Mouse (Mus musculus): Measurements from ENCODE around the gene Socs2.

The Socs2 gene

GRCm38 (mm10) chr10:95420284-95420683 is 3.3 kb upstream of the Socs2 start:
- DNase-seq (ENCODE audit: low spot score) = no peak

- no peak for DNase-seq (ENCODE audit: low spot score)
These were observed 2.7 kb upstream of the Socs2 start for GRCm38 (mm10) chr10:95419726-95420125.

- no peak for DNase-seq (ENCODE audit: low spot score)
These were observed 1.7 kb upstream of the Socs2 start for GRCm38 (mm10) chr10:95418631-95419030.

- peak; percentile 87 for DNase-seq (ENCODE audit: low spot score)
These were observed 686 bp upstream of the Socs2 start for GRCm38 (mm10) chr10:95417496-95418236.

DNA sequence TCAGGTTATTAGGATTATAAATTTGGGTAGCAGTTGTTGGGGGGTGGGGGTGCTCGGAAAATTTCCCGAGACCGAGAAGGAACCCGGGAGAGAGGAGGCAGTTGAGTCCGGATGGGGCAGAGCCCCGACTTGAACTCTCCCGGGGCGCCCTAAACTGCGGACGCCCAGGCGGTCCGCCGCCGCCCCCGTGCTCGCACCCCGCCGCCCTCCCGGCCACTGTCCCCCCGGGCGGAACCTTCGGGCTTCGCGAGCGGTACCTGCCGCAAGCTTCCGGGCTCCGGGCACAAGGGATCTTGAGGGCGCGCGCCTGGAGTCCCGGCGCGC is 657 bp downstream of the Socs2 start:
- no peak for DNase-seq (ENCODE audit: low spot score)

DNA sequence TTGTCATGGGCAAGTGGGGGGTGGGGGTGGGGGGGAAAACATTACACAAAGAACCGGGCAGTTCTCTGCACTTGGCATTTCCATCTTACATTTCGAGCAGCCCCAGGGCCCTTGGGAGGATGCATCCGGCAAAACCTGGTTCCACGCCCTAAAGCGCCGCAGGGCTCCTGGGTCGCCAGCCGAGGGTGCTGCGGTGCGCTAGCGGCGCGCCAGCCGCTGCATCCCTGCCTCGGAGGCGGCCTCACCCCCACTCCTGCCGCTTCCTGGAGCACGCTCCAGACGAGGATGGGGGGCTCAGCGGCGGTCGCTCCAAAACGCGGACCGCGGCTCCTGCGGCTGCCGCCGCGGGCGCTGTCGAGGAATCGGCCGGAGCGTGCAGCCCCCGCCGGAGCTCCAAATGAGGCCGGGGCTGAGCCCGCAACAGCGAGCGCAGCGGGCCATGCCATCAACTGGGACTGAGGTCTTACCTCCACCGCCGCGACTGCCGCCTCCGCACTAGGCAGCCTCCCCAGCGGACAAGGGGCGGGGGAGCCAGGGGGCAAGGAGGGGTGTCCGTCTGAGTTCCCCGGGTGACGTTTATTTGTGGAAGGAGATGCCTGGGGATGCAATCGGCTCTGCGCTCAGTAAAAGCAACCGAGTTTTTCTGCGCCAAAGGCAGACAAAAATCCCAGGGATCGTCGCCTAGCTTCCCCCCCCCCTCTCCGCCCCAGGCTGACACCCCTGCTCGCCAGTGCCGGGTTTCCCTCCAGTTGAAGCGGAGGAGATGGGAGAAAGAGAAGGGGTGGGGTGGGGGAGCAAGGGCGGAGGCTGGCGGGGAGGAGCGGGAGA is 1.2 kb downstream of the Socs2 start:
- peak; percentile 71 for DNase-seq (ENCODE audit: low spot score)

- peak; percentile 48 for DNase-seq (ENCODE audit: low spot score)
These were observed 1.8 kb downstream of the Socs2 start for GRCm38 (mm10) chr10:95415159-95415532.

DNA sequence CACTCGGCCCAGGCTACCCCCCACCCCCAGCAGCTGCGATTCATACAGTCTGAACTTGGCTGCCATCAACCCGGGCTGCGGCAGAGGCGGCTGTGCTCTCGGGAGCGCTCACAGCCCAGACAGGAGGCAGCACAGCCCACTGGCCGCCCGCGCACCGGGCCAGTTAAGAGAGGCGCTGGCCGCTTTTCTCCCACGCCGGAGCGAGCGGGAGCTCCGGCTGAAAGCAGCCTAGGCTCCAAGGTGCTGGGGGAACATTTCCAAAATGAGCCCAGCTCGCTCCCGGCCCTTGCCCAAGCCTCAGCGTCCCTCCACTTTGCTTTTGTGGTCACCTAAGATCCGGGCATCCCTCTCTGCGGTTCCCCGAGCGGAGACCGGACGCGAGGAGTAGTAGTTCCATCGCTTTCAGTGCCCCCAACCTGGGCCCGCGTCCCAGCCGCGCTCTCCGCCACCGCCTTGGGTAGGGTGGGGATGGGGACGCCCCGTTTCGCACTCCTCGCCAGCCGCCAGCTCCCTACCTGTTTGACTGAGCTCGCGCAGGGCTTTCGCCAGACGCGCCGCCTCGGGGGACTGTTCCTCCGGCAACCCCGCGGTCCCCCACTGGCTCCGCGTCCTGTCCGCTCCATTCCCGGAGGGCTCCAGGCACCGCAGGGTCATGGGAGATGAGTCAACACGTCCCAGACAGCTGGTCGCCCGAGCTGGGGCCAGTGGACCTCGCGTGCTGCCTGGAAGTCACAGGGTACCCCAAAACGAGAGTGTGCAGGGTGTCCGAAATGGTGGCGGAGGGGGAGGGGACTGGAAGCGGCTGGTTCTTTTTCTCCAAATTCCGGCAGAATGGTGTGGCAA is 2.4 kb downstream of the Socs2 start:
- peak; percentile 70 for DNase-seq (ENCODE audit: low spot score)

GRCm38 (mm10) chr10:95411139-95411538 is 5.8 kb downstream of the Socs2 start:
- no peak for DNase-seq (ENCODE audit: low spot score)

GRCm38 (mm10) chr10:95410709-95411108 is 6.3 kb downstream of the Socs2 start:
- DNase-seq (ENCODE audit: low spot score) = no peak

GRCm38 (mm10) chr10:95410209-95410608 is 6.8 kb downstream of the Socs2 start:
- no peak for DNase-seq (ENCODE audit: low spot score)

GRCm38 (mm10) chr10:95409149-95409548 is 7.8 kb downstream of the Socs2 start:
- DNase-seq (ENCODE audit: low spot score) = no peak

DNA sequence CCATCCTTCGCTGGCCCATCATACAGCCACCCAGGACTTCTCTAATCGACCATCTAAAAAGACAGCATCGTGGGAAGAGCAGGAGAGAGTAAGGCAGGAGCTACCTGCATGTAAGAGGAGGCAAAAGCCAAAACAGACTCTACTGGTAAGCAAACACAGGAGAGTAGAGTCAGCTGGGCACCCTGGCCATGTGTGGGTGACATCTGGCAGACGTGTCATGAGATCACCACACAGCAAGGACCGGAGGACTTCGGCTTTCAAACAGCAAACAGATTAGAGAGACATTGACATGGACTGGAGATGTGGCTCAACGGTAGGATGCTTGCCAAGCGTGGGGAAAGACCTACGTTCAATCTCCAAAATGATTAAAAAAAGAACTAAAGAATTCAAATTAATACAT is 8.5 kb downstream of the Socs2 start:
- DNase-seq (ENCODE audit: low spot score) = no peak

DNA sequence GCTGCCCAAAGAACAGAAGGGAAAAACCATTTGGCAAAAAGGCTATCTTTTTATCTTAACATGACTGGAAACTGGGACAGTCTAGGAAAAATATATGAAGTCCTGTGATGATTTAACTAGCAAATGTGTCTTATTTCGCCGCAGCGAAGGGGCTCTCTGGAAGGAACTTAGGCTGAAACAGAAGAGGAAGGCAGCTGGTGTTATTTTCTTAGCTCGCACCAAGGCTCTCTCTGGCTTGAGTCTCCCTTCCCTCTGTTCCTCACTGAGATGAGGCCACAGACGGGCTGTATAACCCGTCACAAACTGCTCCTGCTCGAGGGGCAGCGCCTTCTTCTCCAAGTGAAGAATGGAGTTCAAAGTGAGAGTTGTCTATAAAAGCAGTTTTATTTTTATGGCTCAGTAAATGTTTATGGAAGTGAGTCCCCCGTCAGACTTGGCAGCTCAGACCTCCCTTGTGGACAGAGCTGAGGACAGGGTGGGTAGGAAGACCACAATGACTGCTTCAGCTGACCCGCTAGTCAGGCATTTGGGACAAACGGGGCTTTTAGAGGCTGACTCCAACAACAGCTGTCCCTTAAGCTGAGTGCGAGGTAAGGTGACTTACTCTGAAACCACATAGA is 9.3 kb downstream of the Socs2 start:
- no peak for DNase-seq (ENCODE audit: low spot score)

DNA sequence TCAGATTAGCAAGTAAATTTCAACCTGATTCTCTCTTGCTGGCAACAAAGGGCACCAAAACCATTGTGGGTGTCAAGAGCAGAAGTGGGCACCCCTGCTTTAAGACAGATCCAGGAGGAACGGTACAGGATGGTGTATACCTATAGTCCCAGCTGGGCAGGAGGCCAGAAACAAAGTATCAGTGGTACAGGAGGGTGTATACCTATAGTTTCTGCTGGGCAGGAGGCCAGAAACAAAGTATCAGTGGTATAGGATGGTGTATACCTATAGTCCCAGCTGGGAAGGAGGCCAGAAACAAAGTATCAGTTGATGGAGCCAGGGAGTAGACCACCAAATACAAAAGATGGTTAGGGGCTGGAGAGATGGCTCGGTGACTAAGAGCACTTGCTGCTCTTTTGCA is 12.2 kb downstream of the Socs2 start:
- no peak for DNase-seq (ENCODE audit: low spot score)

- no peak for DNase-seq (ENCODE audit: low spot score)
These were observed 17.2 kb downstream of the Socs2 start for GRCm38 (mm10) chr10:95399689-95400354.

GRCm38 (mm10) chr10:95398489-95398888 is 18.5 kb downstream of the Socs2 start:
- DNase-seq (ENCODE audit: low spot score) = no peak

DNA sequence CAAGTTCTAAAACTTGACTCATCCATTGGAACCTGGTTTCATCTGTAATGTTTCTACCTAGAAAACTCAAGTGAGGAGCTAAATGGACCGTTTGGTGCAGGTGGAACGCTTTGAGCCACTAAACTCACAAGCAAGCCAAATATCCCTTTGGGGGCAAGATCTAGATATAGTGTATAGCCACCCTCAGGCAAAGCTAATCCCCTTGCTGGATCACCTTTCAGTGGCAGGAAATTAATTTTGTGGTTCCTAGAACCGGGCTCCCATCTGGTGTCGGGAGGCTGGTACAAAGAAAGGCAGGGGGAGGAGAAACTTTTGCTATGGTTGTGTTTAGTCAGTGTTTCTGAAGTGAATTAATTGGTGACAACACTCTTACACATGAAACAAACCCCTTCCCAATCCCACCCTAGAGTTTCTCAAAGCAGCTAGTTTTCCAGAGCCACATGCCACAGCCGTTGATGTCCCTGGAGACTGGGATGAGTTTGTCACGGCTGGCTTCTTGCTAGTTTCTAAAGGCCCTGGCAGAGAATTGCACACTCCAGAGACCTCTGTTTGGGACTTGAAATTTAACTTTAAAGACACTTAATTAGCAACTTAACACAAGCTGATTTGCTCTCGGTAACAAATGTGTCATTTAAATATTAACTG is 19.7 kb downstream of the Socs2 start:
- no peak for DNase-seq (ENCODE audit: low spot score)

- no peak for DNase-seq (ENCODE audit: low spot score)
These were observed 20.6 kb downstream of the Socs2 start for GRCm38 (mm10) chr10:95396356-95396755.

GRCm38 (mm10) chr10:95394819-95395812 is 21.9 kb downstream of the Socs2 start:
- no peak for DNase-seq (ENCODE audit: low spot score)
